Mouse (Mus musculus): ENCODE data around the gene Cox7a2. TPM values are rescaled to one million over a fixed set of nuclear protein-coding genes. Genes with fewer than 3 reads are reported as not detected.

The Cox7a2 gene
- polyA plus RNA-seq, 1 experiment from 2014 or later: 661 TPM

DNA sequence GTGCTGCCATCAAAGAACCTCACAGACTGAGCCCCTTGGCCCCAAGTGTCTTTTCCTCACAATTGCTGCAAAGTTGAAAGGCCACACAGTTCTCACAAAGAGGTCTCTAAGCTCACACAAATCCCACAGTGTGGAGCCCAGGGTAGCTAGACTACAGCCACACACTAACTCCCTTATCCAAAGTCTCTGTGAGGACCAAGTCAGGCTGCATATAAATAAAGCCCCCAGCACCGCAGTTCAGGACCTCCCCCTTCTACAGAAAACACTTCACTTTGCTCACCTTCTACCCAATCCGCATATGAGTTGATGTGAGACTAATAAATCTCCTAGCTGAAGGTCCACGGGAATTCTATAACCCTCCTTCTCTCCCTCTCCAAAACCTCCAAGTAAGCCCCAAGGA is 24.8 kb upstream of the Cox7a2 start:
- no peak overlapping the region for H3K27ac ChIP-seq
- 0 out of 2 replicates have a peak, but pooled peaks have one; percentile 68 for ATAC-seq (ENCODE audit: insufficient number of reproducible peaks, insufficient read depth, low FRiP score, low TSS enrichment, low read depth)

DNA sequence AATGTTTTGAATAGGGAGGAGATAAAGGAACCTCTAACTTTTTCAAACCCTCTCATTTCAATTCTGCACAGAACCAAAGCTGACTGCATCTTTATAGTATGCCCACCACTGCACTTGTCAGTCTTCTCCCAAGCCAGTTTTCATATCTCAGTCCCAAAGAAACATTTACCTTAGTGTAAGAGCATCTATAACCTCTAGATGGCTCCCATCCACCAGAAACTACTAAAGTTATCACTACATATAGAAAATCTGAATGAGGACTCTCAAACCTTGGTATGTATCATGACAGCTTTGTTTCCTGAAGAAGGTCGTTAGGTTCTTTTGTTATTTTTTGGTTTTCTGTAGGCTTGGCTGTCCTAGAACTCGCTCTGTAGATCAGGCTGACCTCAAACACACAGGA is 19.7 kb upstream of the Cox7a2 start:
- Histone ChIP-seq H3K4me3 (replicated peaks) (no peak overlapping the region), H3K4me1 (replicated peaks) (peaks cover 4% of the 10 kb centered on the region), H3K9me3 (no peaks in the 10 kb centered on the region), H3K4me2 (no peak overlapping the region), H3K27me3 (no peaks in the 10 kb centered on the region), H3K9ac (replicated peaks) (no peak overlapping the region), H3K27ac (no peak overlapping the region), H3K36me3 (peaks cover 16% of the 10 kb centered on the region)
- no peak for ATAC-seq (ENCODE audit: insufficient number of reproducible peaks, insufficient read depth, low FRiP score, low TSS enrichment, low read depth)
- 82% methylated on average over 2 of the region's 2 CpGs for WGBS

More for the DNA sequence above, 24.8 kb upstream of the Cox7a2 start:
- Histone ChIP-seq H3K4me1 (replicated peaks) (peaks cover 22% of the 10 kb centered on the region), H3K4me2 (no peak overlapping the region), H3K4me3 (replicated peaks) (no peak overlapping the region), H3K9me3 (no peaks in the 10 kb centered on the region), H3K9ac (replicated peaks) (no peak overlapping the region), H3K36me3 (no peaks in the 10 kb centered on the region), H3K27me3 (no peaks in the 10 kb centered on the region)
- WGBS: 46% methylated on average over 3 of the region's 3 CpGs

DNA sequence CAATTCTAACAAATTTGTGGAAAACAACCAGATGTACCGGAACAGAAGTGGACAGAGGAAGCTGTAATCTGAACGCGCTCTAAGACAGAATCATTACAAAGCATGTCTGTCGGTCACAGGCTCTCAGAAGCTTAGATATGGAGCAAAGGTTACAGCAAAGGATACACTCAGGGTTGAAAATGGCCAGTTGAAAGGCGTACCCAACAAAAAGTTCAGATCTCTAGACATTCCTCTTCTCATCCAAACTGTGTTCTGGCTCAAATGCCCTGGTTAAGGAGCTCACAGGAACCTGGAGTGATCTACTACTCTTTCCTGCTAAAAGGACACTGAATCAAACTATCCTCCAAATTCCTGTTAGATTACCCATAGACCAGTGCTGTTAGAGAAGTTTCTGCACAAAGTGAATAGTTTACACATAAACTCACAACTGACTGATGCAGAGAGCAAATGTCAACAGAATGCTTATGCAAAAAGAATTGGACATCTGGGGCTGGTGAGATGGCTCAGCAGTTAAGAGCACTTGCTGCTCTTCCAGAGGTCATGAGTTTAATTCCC is 7.4 kb upstream of the Cox7a2 start:
- WGBS: 95% methylated on average over 5 of the region's 5 CpGs
- no peak for ATAC-seq (ENCODE audit: insufficient number of reproducible peaks, insufficient read depth, low FRiP score, low TSS enrichment, low read depth)

DNA sequence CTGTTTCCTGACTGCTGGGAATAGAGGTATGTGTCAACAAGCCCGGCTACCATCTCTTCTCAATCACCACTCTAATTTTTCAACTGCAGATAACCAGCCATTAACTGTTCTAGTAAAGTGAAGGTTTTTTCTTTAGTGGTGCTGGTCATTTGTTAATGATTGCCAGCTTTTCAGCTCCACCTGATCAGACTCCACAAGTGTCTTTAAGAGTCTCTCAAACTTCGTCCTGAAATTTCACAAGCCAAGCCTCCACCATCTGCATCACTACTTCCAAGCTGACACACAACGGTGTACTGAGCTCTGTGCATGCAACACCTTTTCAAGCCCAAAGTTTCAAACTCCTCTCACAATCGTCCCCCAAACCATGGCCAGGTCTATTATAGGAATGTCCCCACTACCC is 5.7 kb upstream of the Cox7a2 start:
- Histone ChIP-seq H3K9me3 (no peaks in the 10 kb centered on the region), H3K4me3 (replicated peaks) (no peak overlapping the region), H3K27me3 (no peaks in the 10 kb centered on the region), H3K4me1 (replicated peaks) (no peaks in the 10 kb centered on the region), H3K9ac (replicated peaks) (no peak overlapping the region), H3K4me2 (no peak overlapping the region), H3K27ac (no peak overlapping the region), H3K36me3 (peaks cover 1% of the 10 kb centered on the region; the same call in 1 of the 2 replicates)
- WGBS: 83% methylated on average over 4 of the region's 4 CpGs
- no peak for ATAC-seq (ENCODE audit: insufficient number of reproducible peaks, insufficient read depth, low FRiP score, low TSS enrichment, low read depth)

More for the DNA sequence above, 7.4 kb upstream of the Cox7a2 start:
- no peak overlapping the region for H3K4me3 ChIP-seq (replicated peaks)
- H3K9ac ChIP-seq (replicated peaks): no peak overlapping the region
- no peaks in the 10 kb centered on the region for H3K9me3 ChIP-seq
- no peak overlapping the region for H3K27ac ChIP-seq
- no peak overlapping the region for H3K4me2 ChIP-seq
- no peaks in the 10 kb centered on the region for H3K27me3 ChIP-seq
- no peaks in the 10 kb centered on the region for H3K4me1 ChIP-seq (replicated peaks)
- peaks cover 11% of the 10 kb centered on the region; the same call in 1 of the 2 replicates for H3K36me3 ChIP-seq

DNA sequence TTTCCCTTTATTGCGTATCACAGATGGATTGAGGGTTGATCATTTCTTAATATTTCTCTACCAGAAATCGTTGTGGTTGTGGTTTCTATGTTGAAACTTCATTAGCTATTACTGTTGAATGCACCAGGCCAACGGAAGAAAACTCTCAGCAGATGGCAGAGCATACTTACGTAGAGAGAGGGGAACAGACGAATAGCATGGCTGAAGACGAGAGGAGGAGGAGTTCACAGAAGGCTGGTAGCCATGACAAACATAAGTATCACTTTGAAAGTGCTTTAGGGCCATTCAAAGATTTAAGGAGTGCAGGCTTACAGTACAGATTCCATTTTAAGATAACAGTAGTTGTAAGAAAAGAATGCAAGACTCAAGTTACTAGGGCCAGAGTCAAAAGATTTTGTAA is 2.8 kb upstream of the Cox7a2 start:
- no peak for ATAC-seq (ENCODE audit: insufficient number of reproducible peaks, insufficient read depth, low FRiP score, low TSS enrichment, low read depth)
- Histone ChIP-seq H3K4me3 (replicated peaks) (no peak overlapping the region), H3K9me3 (no peaks in the 10 kb centered on the region), H3K27ac (no peak overlapping the region), H3K4me2 (no peak overlapping the region), H3K27me3 (no peaks in the 10 kb centered on the region), H3K36me3 (peaks cover 5% of the 10 kb centered on the region; the same call in 1 of the 2 replicates), H3K9ac (replicated peaks) (no peak overlapping the region), H3K4me1 (replicated peaks) (peaks cover 7% of the 10 kb centered on the region)
- 88% methylated on average over 6 of the region's 6 CpGs for WGBS

DNA sequence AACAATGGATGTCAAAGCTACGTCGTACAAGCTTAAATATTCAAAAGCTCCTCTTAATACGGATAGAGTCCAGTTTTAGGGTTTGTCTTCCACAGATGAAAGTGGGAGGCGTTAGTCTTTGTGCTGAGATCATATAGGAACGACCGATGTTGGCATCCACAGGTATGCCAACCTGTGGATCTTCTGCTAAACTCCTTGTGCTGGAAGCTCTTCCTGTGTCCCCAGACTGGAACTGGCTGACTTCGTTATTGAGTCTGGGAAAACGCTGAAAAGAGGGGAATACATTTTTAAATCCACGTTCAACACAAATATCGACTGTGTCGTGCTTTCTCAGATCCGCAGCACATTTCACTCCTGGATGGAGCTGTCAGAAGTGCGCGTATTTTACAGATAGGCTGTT is 398 bp upstream of the Cox7a2 start:
- ATAC-seq (ENCODE audit: insufficient number of reproducible peaks, insufficient read depth, low FRiP score, low TSS enrichment, low read depth): peak; percentile 44; the same call in 1 of the 2 replicates
- peaks cover 7% of the 10 kb centered on the region for H3K4me1 ChIP-seq (replicated peaks)
- H3K4me3 ChIP-seq (replicated peaks): peak overlapping the region; percentile 86
- peak overlapping the region; percentile 66 for H3K4me2 ChIP-seq
- peak overlapping the region; percentile 86 for H3K9ac ChIP-seq (replicated peaks)
- no peaks in the 10 kb centered on the region for H3K27me3 ChIP-seq
- peak overlapping the region; percentile 92 for H3K27ac ChIP-seq
- no peaks in the 10 kb centered on the region for H3K9me3 ChIP-seq
- WGBS: 9% methylated on average over 14 of the region's 14 CpGs
- peaks cover 23% of the 10 kb centered on the region for H3K36me3 ChIP-seq

DNA sequence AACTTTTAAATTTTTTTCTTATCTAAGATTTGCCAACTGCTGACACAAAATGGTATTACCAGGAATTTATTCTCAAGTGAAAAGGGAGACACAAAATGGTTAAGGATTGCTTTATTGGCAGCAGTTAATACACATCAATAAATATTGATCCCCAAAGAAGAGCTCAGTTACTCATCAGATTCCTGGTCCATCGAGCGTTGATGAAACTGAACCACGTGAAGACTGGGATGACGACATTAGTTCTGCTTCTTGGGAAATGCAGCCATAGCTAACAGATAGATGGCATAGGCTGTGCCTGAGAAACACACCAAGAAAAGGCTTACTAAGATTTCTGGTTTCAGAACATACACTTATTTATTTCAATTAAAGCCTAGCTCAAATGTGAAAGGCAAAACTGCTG is 4.4 kb downstream of the Cox7a2 start:
- WGBS: 94% methylated on average over 4 of the region's 4 CpGs
- peaks cover 7% of the 10 kb centered on the region for H3K4me1 ChIP-seq (replicated peaks)
- no peak overlapping the region for H3K27ac ChIP-seq
- H3K4me2 ChIP-seq: no peak overlapping the region
- no peaks in the 10 kb centered on the region for H3K27me3 ChIP-seq
- H3K36me3 ChIP-seq: peaks cover 49% of the 10 kb centered on the region
- no peak overlapping the region for H3K9ac ChIP-seq (replicated peaks)
- no peaks in the 10 kb centered on the region for H3K9me3 ChIP-seq
- ATAC-seq (ENCODE audit: insufficient number of reproducible peaks, insufficient read depth, low FRiP score, low TSS enrichment, low read depth): no peak
- no peak overlapping the region for H3K4me3 ChIP-seq (replicated peaks)

DNA sequence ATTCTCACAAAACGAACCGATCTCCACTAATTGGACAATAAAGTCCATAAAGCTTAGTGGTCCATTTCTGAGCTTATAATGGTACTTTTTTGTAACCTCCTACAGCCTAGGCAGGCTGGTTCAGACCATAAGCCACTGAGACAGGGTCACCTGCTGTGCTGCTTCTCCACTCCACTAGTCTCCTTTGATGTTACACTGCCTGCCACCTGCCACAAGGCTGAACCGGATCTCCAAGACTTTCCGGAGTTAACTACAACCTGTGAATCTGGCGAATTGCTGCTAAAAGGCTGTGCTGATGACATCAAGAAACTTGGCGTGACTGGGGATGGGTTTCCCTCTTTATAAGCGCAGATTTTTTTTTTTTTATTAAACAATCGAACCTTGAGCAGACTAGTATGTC is 7.8 kb downstream of the Cox7a2 start:
- WGBS: 57% methylated on average over 8 of the region's 8 CpGs

DNA sequence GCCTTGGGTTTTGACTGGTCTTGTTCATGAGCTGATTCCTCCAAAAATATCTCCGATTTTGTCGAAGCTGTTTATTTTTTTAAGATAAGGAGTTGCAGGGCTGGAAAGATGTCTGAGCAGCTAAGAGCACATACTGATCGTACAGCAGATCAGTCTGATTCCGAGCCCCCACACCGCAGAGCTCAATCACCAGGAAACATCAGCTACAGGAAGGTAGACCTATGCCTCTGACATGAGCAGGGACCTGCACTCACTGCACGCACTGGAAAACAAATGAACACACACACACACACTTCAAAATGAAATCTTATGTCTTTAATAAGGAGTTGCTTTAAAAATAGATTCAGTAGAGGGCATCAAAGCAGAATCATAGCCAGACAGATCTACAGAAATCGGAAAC is 9.0 kb downstream of the Cox7a2 start:
- H3K4me2 ChIP-seq: no peak overlapping the region
- H3K9ac ChIP-seq (replicated peaks): no peak overlapping the region; the same call in 1 of the 2 replicates
- H3K4me3 ChIP-seq (replicated peaks): no peak overlapping the region
- ATAC-seq (ENCODE audit: insufficient number of reproducible peaks, insufficient read depth, low FRiP score, low TSS enrichment, low read depth): no peak
- no peaks in the 10 kb centered on the region for H3K9me3 ChIP-seq
- no peak overlapping the region for H3K27ac ChIP-seq
- H3K27me3 ChIP-seq: no peaks in the 10 kb centered on the region
- peaks cover 32% of the 10 kb centered on the region for H3K36me3 ChIP-seq
- H3K4me1 ChIP-seq (replicated peaks): no peaks in the 10 kb centered on the region
- WGBS: 90% methylated on average over 7 of the region's 7 CpGs

More for the DNA sequence above, 7.8 kb downstream of the Cox7a2 start:
- Histone ChIP-seq H3K36me3 (peaks cover 40% of the 10 kb centered on the region), H3K27me3 (no peaks in the 10 kb centered on the region), H3K4me1 (replicated peaks) (no peaks in the 10 kb centered on the region), H3K27ac (no peak overlapping the region), H3K4me3 (replicated peaks) (no peak overlapping the region), H3K4me2 (no peak overlapping the region), H3K9ac (replicated peaks) (no peak overlapping the region), H3K9me3 (no peaks in the 10 kb centered on the region)
- no peak for ATAC-seq (ENCODE audit: insufficient number of reproducible peaks, insufficient read depth, low FRiP score, low TSS enrichment, low read depth)

DNA sequence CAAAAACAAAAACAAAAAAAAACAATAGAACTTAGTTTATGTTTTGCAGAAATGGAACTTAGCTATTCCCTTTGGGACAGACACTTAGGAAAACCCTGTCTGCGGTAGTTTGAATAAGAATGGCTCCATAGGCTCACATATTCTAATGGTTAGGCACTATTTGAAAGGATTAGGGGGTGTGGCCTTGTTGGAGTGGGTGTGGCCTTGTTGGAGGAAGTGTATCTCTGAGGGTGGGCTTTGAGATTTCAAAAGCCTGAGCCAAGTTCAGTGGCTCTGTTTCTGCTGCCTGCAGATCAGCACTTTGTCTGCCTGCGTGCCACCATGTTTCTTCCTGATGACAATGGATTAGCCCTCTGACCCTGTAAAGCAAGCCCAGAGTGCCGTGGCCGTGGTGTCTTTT is 14.6 kb downstream of the Cox7a2 start:
- H3K4me3 ChIP-seq (replicated peaks): no peak overlapping the region
- no peaks in the 10 kb centered on the region for H3K27me3 ChIP-seq
- no peaks in the 10 kb centered on the region for H3K4me1 ChIP-seq (replicated peaks)
- H3K4me2 ChIP-seq: no peak overlapping the region
- no peak for ATAC-seq (ENCODE audit: insufficient number of reproducible peaks, insufficient read depth, low FRiP score, low TSS enrichment, low read depth)
- WGBS: 71% methylated on average over 4 of the region's 4 CpGs
- H3K36me3 ChIP-seq: no peaks in the 10 kb centered on the region
- H3K9me3 ChIP-seq: no peaks in the 10 kb centered on the region
- no peak overlapping the region for H3K27ac ChIP-seq
- no peak overlapping the region for H3K9ac ChIP-seq (replicated peaks)

DNA sequence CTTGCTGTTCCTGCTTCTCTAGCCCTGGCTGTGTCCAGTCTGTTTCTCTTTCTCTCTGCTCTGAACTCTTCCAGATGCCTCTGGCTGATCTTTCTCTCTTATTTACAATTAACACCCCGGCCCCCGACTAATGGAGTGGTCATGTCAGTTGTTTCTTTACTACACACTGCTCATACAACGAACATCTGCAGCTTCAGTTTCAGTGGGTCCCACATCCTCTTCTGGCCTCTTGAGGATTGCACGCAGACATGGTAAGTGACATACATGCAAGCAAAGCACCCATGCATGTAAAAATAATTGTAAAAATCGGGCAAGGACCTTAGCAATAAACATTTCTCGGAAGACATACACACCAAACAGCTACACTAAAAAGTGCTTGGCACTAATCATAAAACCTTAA is 24.1 kb downstream of the Cox7a2 start:
- ATAC-seq (ENCODE audit: insufficient number of reproducible peaks, insufficient read depth, low FRiP score, low TSS enrichment, low read depth): no peak
- 81% methylated on average over 6 of the region's 6 CpGs for whole genome bisulfite sequencing

DNA sequence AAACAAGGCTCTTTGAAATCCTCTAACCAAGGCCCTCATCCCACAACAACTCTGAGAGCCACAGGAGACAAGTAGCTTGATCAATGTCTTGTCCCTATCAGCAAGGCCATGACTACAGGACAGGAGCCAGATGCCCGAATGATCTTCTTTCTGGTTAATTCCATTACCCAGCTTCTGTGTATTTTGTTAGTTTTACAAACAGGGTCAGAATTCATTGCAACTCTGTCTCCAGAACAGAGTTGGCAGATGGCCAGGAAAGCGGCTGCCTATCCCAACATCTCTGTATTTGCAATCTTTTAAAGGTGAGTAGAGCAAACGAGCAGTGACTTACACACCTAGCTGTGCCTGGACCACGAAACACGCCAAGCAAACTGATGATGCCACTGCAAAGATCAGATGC is 29.4 kb downstream of the Cox7a2 start:
- 79% methylated on average over 5 of the region's 5 CpGs for WGBS
- Histone ChIP-seq H3K36me3 (no peaks in the 10 kb centered on the region), H3K4me2 (no peak overlapping the region), H3K9me3 (no peaks in the 10 kb centered on the region), H3K4me1 (replicated peaks) (no peaks in the 10 kb centered on the region), H3K27ac (no peak overlapping the region), H3K4me3 (replicated peaks) (no peak overlapping the region), H3K9ac (replicated peaks) (no peak overlapping the region), H3K27me3 (no peaks in the 10 kb centered on the region)
- no peak for ATAC-seq (ENCODE audit: insufficient number of reproducible peaks, insufficient read depth, low FRiP score, low TSS enrichment, low read depth)

More for the DNA sequence above, 24.1 kb downstream of the Cox7a2 start:
- Histone ChIP-seq H3K9me3 (no peaks in the 10 kb centered on the region), H3K4me1 (replicated peaks) (no peaks in the 10 kb centered on the region), H3K4me2 (no peak overlapping the region), H3K27me3 (no peaks in the 10 kb centered on the region), H3K4me3 (replicated peaks) (no peak overlapping the region), H3K27ac (no peak overlapping the region), H3K9ac (replicated peaks) (no peak overlapping the region), H3K36me3 (no peaks in the 10 kb centered on the region)
